Mouse (Mus musculus) granulocyte monocyte progenitor cell, adult 5-6 weeks (primary cell): ENCODE data around the gene Spata4. TPM values are rescaled to one million over a fixed set of nuclear protein-coding genes. Genes with fewer than 3 reads are reported as not detected.

ENCODE experiments used
- total RNA-seq, 2 experiments: library from RNA; stranded (forward) in 1 of 2; stranded (reverse) in 1 of 2; fragments of 200-712, 200-1000 nt in 1 of 2; fragments of >200 nt in 1 of 2; fragmentation: Nextera tagmentation in 1 of 2; gene quantifications; 2 replicates each; pipeline ENCODE4 v1.2.3; 2014 to 2017

The Spata4 gene
- total RNA-seq, 2 experiments from 2014 or later, result not detected

Other genes starting within 250 kb of the Spata4 start
- gene Asb5, start 71.2 kb upstream of the Spata4 start, total RNA-seq (2014; fragmentation: Nextera tagmentation), result 3.2 TPM in 1 of 2 replicates, not detected in the other
- gene Asb5, start 71.2 kb upstream of the Spata4 start, total RNA-seq (2017), result 0.43 TPM in 1 of 2 replicates, not detected in the other
- gene Spcs3, start 70.8 kb upstream of the Spata4 start, total RNA-seq (2014; fragmentation: Nextera tagmentation), result 191 and 198 TPM in 2 replicates
- 170 and 209 TPM in 2 replicates for gene Spcs3, start 70.8 kb upstream of the Spata4 start, total RNA-seq (2017)